Mouse (Mus musculus) A20 (cell line): ENCODE data around the gene Gm9125.
"Not testable (repeated sequence)": the region's sequence is repeated elsewhere in the genome, so short reads cannot be mapped to it uniquely, and the experiment has no call there.

Source experiments
- DNase-seq: peaks from one replicate; pipeline ENCODE4 v3.0.0-alpha.2; 2011; ENCODE audit warnings: low read depth, low spot score

Gm9125 gene

GRCm38 (mm10) chr3:94054785-94055184 lies at the start of gene Gm9125:
Gene Gm9125 (minus strand): TSS chr3:94054885.
- not testable (repeated sequence) for DNase-seq

- DNase-seq = not testable (repeated sequence)
These were observed 17.9 kb upstream of the Gm9125 start, which contains the start of gene Gm10697 for GRCm38 (mm10) chr3:94072544-94072943. Gene Gm10697 (minus strand): TSS chr3:94072644.

DNA sequence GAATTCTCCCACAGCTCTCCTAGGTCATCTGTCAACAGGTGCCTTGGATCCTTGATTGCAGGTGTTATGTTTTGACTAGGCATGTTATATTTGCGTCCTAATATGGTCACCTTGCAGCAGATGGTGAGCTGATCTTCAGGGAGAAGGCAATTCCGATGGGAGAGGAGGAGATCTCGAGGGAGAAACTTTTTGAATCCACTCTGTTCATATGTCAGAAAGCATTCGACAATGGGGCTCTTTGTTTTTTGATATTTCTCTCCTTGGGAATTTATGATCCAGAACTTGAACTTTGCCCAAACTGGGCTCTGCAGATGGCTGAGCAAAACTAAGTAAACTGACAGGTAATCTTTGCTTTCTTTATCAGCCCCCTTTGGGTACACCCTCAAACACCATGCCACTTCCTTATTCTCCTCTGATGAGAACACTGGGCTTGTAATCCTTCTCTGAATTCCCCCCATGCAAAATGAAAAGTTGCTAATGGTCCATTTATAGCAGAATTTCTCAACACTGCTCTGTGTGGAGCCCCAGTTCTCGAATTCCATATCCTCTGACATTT lies 5.0 kb downstream of the Gm9125 start:
- DNase-seq = not testable (repeated sequence)

DNA sequence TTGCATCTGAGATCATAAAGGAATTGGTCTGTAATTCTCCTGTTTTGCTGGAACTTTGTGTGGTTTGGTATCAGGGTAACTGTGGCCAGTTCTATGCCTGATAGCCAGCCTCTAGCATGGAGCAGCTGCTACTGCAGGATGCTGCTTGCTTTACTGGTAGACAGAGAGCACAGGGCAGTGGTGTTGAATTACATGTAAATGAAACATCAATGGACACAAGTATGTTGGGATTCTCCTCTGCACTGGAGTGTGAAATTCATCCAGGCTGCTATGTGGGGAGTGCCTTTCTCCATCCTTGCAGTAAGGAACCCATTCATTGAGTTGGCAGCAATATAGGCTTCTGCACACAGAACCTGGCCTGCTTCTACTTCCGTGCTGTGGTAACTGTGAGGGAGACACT lies 16.4 kb downstream of the Gm9125 start:
- not testable (repeated sequence) for DNase-seq

DNA sequence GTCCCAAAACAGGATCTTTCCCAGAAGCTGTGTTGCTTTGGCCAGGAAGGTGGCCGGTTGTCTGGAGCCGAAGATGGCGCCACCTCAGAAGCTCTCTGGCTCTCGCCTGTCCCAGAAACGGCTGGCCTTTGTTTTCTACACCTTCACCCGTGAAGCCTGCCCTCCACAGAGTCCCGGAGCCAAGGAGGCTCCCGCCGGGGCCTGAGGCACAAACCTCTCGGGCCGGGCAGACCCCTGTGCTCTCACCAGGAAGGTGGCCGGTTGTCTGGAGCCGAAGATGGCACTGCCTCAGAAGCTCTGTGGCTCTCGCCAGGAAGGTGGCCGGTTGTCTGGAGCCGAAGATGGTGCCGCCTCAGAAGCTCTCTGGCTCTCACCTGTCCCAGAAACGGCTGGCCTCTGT lies 20.3 kb downstream of the Gm9125 start:
- not testable (repeated sequence) for DNase-seq
